Mouse (Mus musculus): ENCODE results near the gene Unc45b. TPM values are rescaled to one million over a fixed set of nuclear protein-coding genes. Genes with fewer than 3 reads are reported as not detected.
A peak's percentile ranks its signal among the peaks of the same experiment; 100 is the strongest.

The Unc45b gene
- not detected in 2 replicates for polyA plus RNA-seq (2012; ENCODE audit: insufficient read depth, insufficient read length, missing spikeins)

- TF ChIP-seq POLR2A (IDR thresholded peaks at IDR 0.05; ENCODE audit: borderline replicate concordance, low read depth, low read length) (no peak), CTCF (IDR thresholded peaks at IDR 0.05; ENCODE audit: low read depth, low read length) (no peak)
- Histone ChIP-seq H3K4me1 (ENCODE audit: control insufficient read depth, insufficient read depth, low read length) (peaks cover 11% of the 10 kb centered on the region), H3K4me3 (ENCODE audit: insufficient read depth, low read length) (no peak within 1 kb of the TSS), H3K27ac (ENCODE audit: insufficient read depth, low read depth, low read length) (no peak within 1 kb of the TSS)
Observed at GRCm38 (mm10) chr11:82910250-82910649, at the start of gene Unc45b. Gene Unc45b (plus strand): TSS chr11:82910550.

GRCm38 (mm10) chr11:82860759-82861158, 49.6 kb upstream of the Unc45b start:
- TF ChIP-seq POLR2A (IDR thresholded peaks at IDR 0.05; ENCODE audit: borderline replicate concordance, low read depth, low read length): no peak
- TF ChIP-seq CTCF (IDR thresholded peaks at IDR 0.05; ENCODE audit: low read depth, low read length): no peak
- no peaks in the 10 kb centered on the region for H3K4me1 ChIP-seq (ENCODE audit: control insufficient read depth, insufficient read depth, low read length)
- no peak overlapping the region for H3K4me3 ChIP-seq (ENCODE audit: insufficient read depth, low read length)
- H3K27ac ChIP-seq (ENCODE audit: insufficient read depth, low read depth, low read length): no peak overlapping the region

GRCm38 (mm10) chr11:82861558-82861957, 48.8 kb upstream of the Unc45b start:
- TF ChIP-seq POLR2A (IDR thresholded peaks at IDR 0.05; ENCODE audit: borderline replicate concordance, low read depth, low read length) (no peak), CTCF (IDR thresholded peaks at IDR 0.05; ENCODE audit: low read depth, low read length) (no peak)
- H3K27ac ChIP-seq (ENCODE audit: insufficient read depth, low read depth, low read length): no peak overlapping the region

GRCm38 (mm10) chr11:82862638-82863037, 47.7 kb upstream of the Unc45b start:
- no peak overlapping the region for H3K27ac ChIP-seq (ENCODE audit: insufficient read depth, low read depth, low read length)

More at GRCm38 (mm10) chr11:82861558-82861957, 48.8 kb upstream of the Unc45b start:
- Histone ChIP-seq H3K4me1 (ENCODE audit: control insufficient read depth, insufficient read depth, low read length) (peaks cover 6% of the 10 kb centered on the region), H3K4me3 (ENCODE audit: insufficient read depth, low read length) (no peak overlapping the region)

GRCm38 (mm10) chr11:82863059-82863458, 47.3 kb upstream of the Unc45b start:
- no peak overlapping the region for H3K27ac ChIP-seq (ENCODE audit: insufficient read depth, low read depth, low read length)
- peaks cover 18% of the 10 kb centered on the region for H3K4me1 ChIP-seq (ENCODE audit: control insufficient read depth, insufficient read depth, low read length)
- TF ChIP-seq CTCF (IDR thresholded peaks at IDR 0.05; ENCODE audit: low read depth, low read length) (no peak), POLR2A (IDR thresholded peaks at IDR 0.05; ENCODE audit: borderline replicate concordance, low read depth, low read length) (no peak)

More at GRCm38 (mm10) chr11:82862638-82863037, 47.7 kb upstream of the Unc45b start:
- H3K4me1 ChIP-seq (ENCODE audit: control insufficient read depth, insufficient read depth, low read length): peaks cover 15% of the 10 kb centered on the region
- H3K4me3 ChIP-seq (ENCODE audit: insufficient read depth, low read length): no peak overlapping the region
- TF ChIP-seq POLR2A (IDR thresholded peaks at IDR 0.05; ENCODE audit: borderline replicate concordance, low read depth, low read length) (no peak), CTCF (IDR thresholded peaks at IDR 0.05; ENCODE audit: low read depth, low read length) (no peak)

GRCm38 (mm10) chr11:82863488-82863931, 46.8 kb upstream of the Unc45b start:
- TF ChIP-seq POLR2A (IDR thresholded peaks at IDR 0.05; ENCODE audit: borderline replicate concordance, low read depth, low read length): no peak
- TF ChIP-seq CTCF (IDR thresholded peaks at IDR 0.05; ENCODE audit: low read depth, low read length): no peak
- H3K4me3 ChIP-seq (ENCODE audit: insufficient read depth, low read length): no peak overlapping the region
- peaks cover 21% of the 10 kb centered on the region for H3K4me1 ChIP-seq (ENCODE audit: control insufficient read depth, insufficient read depth, low read length)
- no peak overlapping the region for H3K27ac ChIP-seq (ENCODE audit: insufficient read depth, low read depth, low read length)

More at GRCm38 (mm10) chr11:82863059-82863458, 47.3 kb upstream of the Unc45b start:
- H3K4me3 ChIP-seq (ENCODE audit: insufficient read depth, low read length): no peak overlapping the region

GRCm38 (mm10) chr11:82865957-82866356, 44.4 kb upstream of the Unc45b start:
- Histone ChIP-seq H3K4me3 (ENCODE audit: insufficient read depth, low read length) (no peak overlapping the region), H3K4me1 (ENCODE audit: control insufficient read depth, insufficient read depth, low read length) (peaks cover 22% of the 10 kb centered on the region), H3K27ac (ENCODE audit: insufficient read depth, low read depth, low read length) (no peak overlapping the region)
- TF ChIP-seq POLR2A (IDR thresholded peaks at IDR 0.05; ENCODE audit: borderline replicate concordance, low read depth, low read length): no peak

- TF ChIP-seq POLR2A (IDR thresholded peaks at IDR 0.05; ENCODE audit: borderline replicate concordance, low read depth, low read length) (no peak), CTCF (IDR thresholded peaks at IDR 0.05; ENCODE audit: low read depth, low read length) (no peak)
- Histone ChIP-seq H3K4me3 (ENCODE audit: insufficient read depth, low read length) (no peak overlapping the region), H3K4me1 (ENCODE audit: control insufficient read depth, insufficient read depth, low read length) (peaks cover 22% of the 10 kb centered on the region), H3K27ac (ENCODE audit: insufficient read depth, low read depth, low read length) (no peak overlapping the region)
Observed at GRCm38 (mm10) chr11:82866850-82867564, 43.3 kb upstream of the Unc45b start.

GRCm38 (mm10) chr11:82867956-82868355, 42.4 kb upstream of the Unc45b start:
- Histone ChIP-seq H3K27ac (ENCODE audit: insufficient read depth, low read depth, low read length) (no peak overlapping the region), H3K4me3 (ENCODE audit: insufficient read depth, low read length) (no peak overlapping the region), H3K4me1 (ENCODE audit: control insufficient read depth, insufficient read depth, low read length) (peaks cover 22% of the 10 kb centered on the region)
- TF ChIP-seq POLR2A (IDR thresholded peaks at IDR 0.05; ENCODE audit: borderline replicate concordance, low read depth, low read length) (no peak), CTCF (IDR thresholded peaks at IDR 0.05; ENCODE audit: low read depth, low read length) (no peak)

GRCm38 (mm10) chr11:82869506-82870172, 40.7 kb upstream of the Unc45b start:
- H3K27ac ChIP-seq (ENCODE audit: insufficient read depth, low read depth, low read length): peak overlapping the region; percentile 69
- peak overlapping the region; percentile 48 for H3K4me3 ChIP-seq (ENCODE audit: insufficient read depth, low read length)
- peaks cover 22% of the 10 kb centered on the region for H3K4me1 ChIP-seq (ENCODE audit: control insufficient read depth, insufficient read depth, low read length)

More at GRCm38 (mm10) chr11:82869506-82870172, 40.7 kb upstream of the Unc45b start:
- no peak for TF ChIP-seq POLR2A (IDR thresholded peaks at IDR 0.05; ENCODE audit: borderline replicate concordance, low read depth, low read length)
- no peak for TF ChIP-seq CTCF (IDR thresholded peaks at IDR 0.05; ENCODE audit: low read depth, low read length)

Data from bone marrow macrophage, adult 2 months (primary cell).